Mouse (Mus musculus) C2C12 (cell line): ENCODE measurements at regions not wholly inside any gene's neighbourhood (a gene's known extent, or its start where the extent isn't known, plus 50 kb on each side); places are given as distances from the start of the nearest gene placed in this dataset.

Source experiments
- CTCF ChIP-seq: IDR thresholded peaks from one replicate; pipeline ENCODE4 v1.5.1; 2011; ENCODE audit not compliant: control insufficient read depth, insufficient read depth, insufficient read length
- MAX ChIP-seq: IDR thresholded peaks from one replicate; pipeline ENCODE4 v1.6.1; 2011; ENCODE audit warnings: mild to moderate bottlenecking, control low read depth
- MYOD1 ChIP-seq: IDR thresholded peaks from one replicate; pipeline ENCODE4 v1.6.1; 2011; ENCODE audit warnings: low read depth; ENCODE audit not compliant: control insufficient read depth, insufficient read length
- MYOG ChIP-seq: IDR thresholded peaks from one replicate; pipeline ENCODE4 v1.6.1; 2011; ENCODE audit not compliant: control insufficient read depth, insufficient read length; ENCODE audit errors: extremely low read depth
- USF1 ChIP-seq: IDR thresholded peaks from one replicate; pipeline ENCODE4 v1.6.1; 2011; ENCODE audit warnings: low read depth, mild to moderate bottlenecking, control low read depth, moderate library complexity

- TF ChIP-seq MYOG (no peak), MYOD1 (no peak), CTCF (no peak), MAX (no peak), USF1 (no peak)
Observed at GRCm38 (mm10) chr14:24886896-24887421, 400.0 kb downstream of the Rps24 start.
